ENCODE assay signal across 20 mouse cellular contexts in genomic region chr9:76270886-76271285, GRCm38 (mm10). TPM values are rescaled to one million over a fixed set of nuclear protein-coding genes. Genes with fewer than 3 reads are reported as not detected.
A peak's percentile ranks its signal among the peaks of the same experiment; 100 is the strongest.
DNase-seq lines count a peak whose midpoint lies in the region; ATAC-seq and TF ChIP-seq lines count a peak whose summit lies in the region.
"Had no signal": no experiment of that assay in that cellular context is flagged by ENCODE, and none has a peak within 500 bp of the region (broad histone marks: within the 10 kb centered on the region; RNA-seq: fewer than 3 reads in every experiment).

No protein-coding gene starts in this region.

- no peak for TF ChIP-seq EP300 in heart, postnatal 0 days (IDR thresholded peaks at IDR 0.05; ENCODE audit: low read depth)

- H3K4me1 ChIP-seq in heart, postnatal 0 days (ENCODE audit: control insufficient read depth, insufficient read depth) = no peaks in the 10 kb centered on the region
- H3K4me1 ChIP-seq in midbrain, embryonic 16.5 days (ENCODE audit: control insufficient read depth, insufficient read depth, low read length) = no peaks in the 10 kb centered on the region
- H3K4me1 ChIP-seq in midbrain, embryonic 15.5 days = no peaks in the 10 kb centered on the region
- H3K4me1 ChIP-seq: neural tube, embryonic 12.5 days; stomach, embryonic 15.5 days had no signal

- no peak overlapping the region for H3K4me3 ChIP-seq in heart, postnatal 0 days (ENCODE audit: low read depth, low read length)
- no peak overlapping the region for H3K4me3 ChIP-seq in midbrain, embryonic 16.5 days (ENCODE audit: low read depth, low read length)
- H3K4me3 ChIP-seq in midbrain, embryonic 15.5 days = no peak overlapping the region
- H3K4me3 ChIP-seq: neural tube, embryonic 12.5 days; stomach, embryonic 15.5 days had no signal

- H3K36me3 ChIP-seq in heart, postnatal 0 days (replicated peaks; ENCODE audit: control insufficient read depth, insufficient read depth, low read length) = no peaks in the 10 kb centered on the region
- H3K36me3 ChIP-seq in midbrain, embryonic 16.5 days (ENCODE audit: control insufficient read depth, insufficient read depth, low read length) = no peaks in the 10 kb centered on the region
- H3K36me3 ChIP-seq in midbrain, embryonic 15.5 days (replicated peaks) = no peaks in the 10 kb centered on the region
- H3K36me3 ChIP-seq: G1E; neural tube, embryonic 12.5 days; stomach, embryonic 15.5 days had no signal

- TF ChIP-seq CTCF in heart, postnatal 0 days (IDR thresholded peaks at IDR 0.05; ENCODE audit: low read depth) = peak; percentile 36
- TF ChIP-seq CTCF in brain, embryonic 14.5 days (IDR thresholded peaks at IDR 0.05; ENCODE audit: borderline replicate concordance, extremely low read depth, insufficient read depth, insufficient read length) = 0 out of 2 replicates have a peak, but pooled peaks have one; percentile 7

- no peak overlapping the region for H3K9ac ChIP-seq in heart, postnatal 0 days (replicated peaks; ENCODE audit: low read depth, low read length)
- H3K9ac ChIP-seq in midbrain, embryonic 16.5 days (ENCODE audit: low read depth, low read length) = no peak overlapping the region
- H3K9ac ChIP-seq in midbrain, embryonic 15.5 days = no peak overlapping the region
- H3K9ac ChIP-seq: neural tube, embryonic 12.5 days; stomach, embryonic 15.5 days had no signal

- no peak for DNase-seq in heart, postnatal 0 days (ENCODE audit: low spot score)
- DNase-seq in heart, postnatal 4 days = no peak
- DNase-seq in brain, embryonic 14.5 days (ENCODE audit: low read depth) = peak; percentile 53
- DNase-seq in c-Kit-positive CD71-positive TER-119-positive erythroid progenitor cells, embryonic 14.5 days (ENCODE audit: low spot score) = no peak
- DNase-seq in kidney, adult 9 months = no peak
- no peak for DNase-seq in spleen, postnatal 10 days (ENCODE audit: low spot score in 2 of 2)
- DNase-seq: kidney, adult 18-20 months; lung, adult 2 months; right cerebral cortex, postnatal 14 days had no signal

- H3K9me3 ChIP-seq in heart, postnatal 0 days (replicated peaks; ENCODE audit: control insufficient read depth, low read length) = no peaks in the 10 kb centered on the region
- H3K9me3 ChIP-seq in midbrain, embryonic 16.5 days (replicated peaks; ENCODE audit: control insufficient read depth, low read length, poor library complexity, severe bottlenecking) = no peaks in the 10 kb centered on the region
- no peaks in the 10 kb centered on the region for H3K9me3 ChIP-seq in midbrain, embryonic 15.5 days
- H3K9me3 ChIP-seq: G1E; neural tube, embryonic 12.5 days; stomach, embryonic 15.5 days had no signal

- no peaks in the 10 kb centered on the region for H3K27me3 ChIP-seq in heart, postnatal 0 days (ENCODE audit: control insufficient read depth, insufficient read depth, low read length)
- no peaks in the 10 kb centered on the region for H3K27me3 ChIP-seq in midbrain, embryonic 16.5 days (ENCODE audit: control insufficient read depth, insufficient read depth, low read depth, low read length)
- no peaks in the 10 kb centered on the region for H3K27me3 ChIP-seq in midbrain, embryonic 15.5 days (replicated peaks)
- H3K27me3 ChIP-seq: neural tube, embryonic 12.5 days; stomach, embryonic 15.5 days had no signal

- no peak overlapping the region for H3K27ac ChIP-seq in heart, postnatal 0 days (ENCODE audit: low read depth)
- H3K27ac ChIP-seq in midbrain, embryonic 16.5 days (ENCODE audit: low read length) = no peak overlapping the region
- H3K27ac ChIP-seq in midbrain, embryonic 15.5 days = no peak overlapping the region
- H3K27ac ChIP-seq: neural tube, embryonic 12.5 days; stomach, embryonic 15.5 days had no signal

- no peak for ATAC-seq in heart, postnatal 0 days (ENCODE audit: insufficient read depth, low read depth)
- ATAC-seq in midbrain, embryonic 16.5 days = peak; percentile 14; the same call in 1 of the 2 replicates
- ATAC-seq in midbrain, embryonic 15.5 days (replicated peaks) = no peak; the same call in 1 of the 2 replicates

- no peak overlapping the region for H3K4me2 ChIP-seq in heart, postnatal 0 days (ENCODE audit: low read depth, low read length)
- H3K4me2 ChIP-seq in midbrain, embryonic 16.5 days (ENCODE audit: low read length) = no peak overlapping the region
- H3K4me2 ChIP-seq in midbrain, embryonic 15.5 days = no peak overlapping the region
- H3K4me2 ChIP-seq: neural tube, embryonic 12.5 days; stomach, embryonic 15.5 days had no signal

- TF ChIP-seq POLR2A in brain, embryonic 14.5 days (IDR thresholded peaks at IDR 0.05; ENCODE audit: borderline replicate concordance, extremely low read depth, insufficient read depth, insufficient read length, poor library complexity, severe bottlenecking) = no peak

RNA-seq across cellular contexts. Expression of gene Hcrtr2, which starts 52.8 kb away (rescaled TPM):
- not detected in 2 replicates for total RNA-seq in heart, postnatal 0 days (2014; rRNA removed; ENCODE audit: low replicate concordance)
- not detected in 2 replicates for polyA plus RNA-seq in heart, postnatal 0 days (2015; fragmentation: Nextera tagmentation; extraction: Ambion mirVana)
- total RNA-seq in heart, postnatal 4 days (2021) = not detected
- 11.5 and 12.5 TPM in 2 replicates for polyA plus RNA-seq in midbrain, embryonic 16.5 days (2015; fragmentation: Nextera tagmentation; extraction: Ambion mirVana)
- polyA plus RNA-seq in midbrain, embryonic 15.5 days (2015; fragmentation: Nextera tagmentation; extraction: Ambion mirVana) = 7.3 and 10.2 TPM in 2 replicates
- 2.1 and 3.4 TPM in 2 replicates for polyA plus RNA-seq in brain, embryonic 14.5 days (2012; rRNA removed)
- total RNA-seq: common myeloid progenitor, adult 5-6 weeks; heart, postnatal 25 days; megakaryocyte-erythroid progenitor cell, adult 5-6 weeks had no signal
- polyA plus RNA-seq: G1E; gonadal fat pad, adult 2 months; stomach, embryonic 15.5 days had no signal

RNA-seq across cellular contexts. Expression of gene Gfral, which starts 57.4 kb away (rescaled TPM):
- not detected in 2 replicates for total RNA-seq in heart, postnatal 0 days (2014; rRNA removed; ENCODE audit: low replicate concordance)
- polyA plus RNA-seq in heart, postnatal 0 days (2015; fragmentation: Nextera tagmentation; extraction: Ambion mirVana) = not detected in 2 replicates
- total RNA-seq in heart, postnatal 4 days (2021) = not detected
- not detected in 2 replicates for polyA plus RNA-seq in midbrain, embryonic 16.5 days (2015; fragmentation: Nextera tagmentation; extraction: Ambion mirVana)
- not detected in 2 replicates for polyA plus RNA-seq in midbrain, embryonic 15.5 days (2015; fragmentation: Nextera tagmentation; extraction: Ambion mirVana)
- not detected in 2 replicates for polyA plus RNA-seq in brain, embryonic 14.5 days (2012; rRNA removed)
- total RNA-seq: common myeloid progenitor, adult 5-6 weeks; G1E; heart, postnatal 25 days; layer of hippocampus, adult 18-20 months; left cerebral cortex, postnatal 36 days; megakaryocyte-erythroid progenitor cell, adult 5-6 weeks had no signal
- polyA plus RNA-seq: G1E; gonadal fat pad, adult 2 months; lung, adult 2 months; neural tube, embryonic 12.5 days; stomach, embryonic 15.5 days had no signal
